Mouse (Mus musculus) liver, adult 2 months (tissue): ENCODE results near the gene Hal.

Experiments
- CTCF ChIP-seq: fragments of 200-500 bp; IDR thresholded peaks from 2 replicates; pipeline ENCODE4 v1.5.1; 2011; ENCODE audit warnings: low read depth, low read length, control low read depth
- POLR2A ChIP-seq: fragments of 200-500 bp; IDR thresholded peaks from 2 replicates; pipeline ENCODE4 v1.6.1; 2011; ENCODE audit warnings: low read length, control low read depth; ENCODE audit not compliant: insufficient read depth; ENCODE audit errors: extremely low read depth

GRCm38 (mm10) chr10:93539775-93540430 is 51.3 kb downstream of the Hal start, which contains the start of gene Amdhd1:
- TF ChIP-seq POLR2A (peak; percentile 76), CTCF (peak; percentile 86)
